Mouse (Mus musculus): Measurements from ENCODE around the gene Ppp1r1b. TPM values are rescaled to one million over a fixed set of nuclear protein-coding genes. Genes with fewer than 3 reads are reported as not detected.

Ppp1r1b gene
- polyA plus RNA-seq, 1 experiment from 2014 or later: not detected

DNA sequence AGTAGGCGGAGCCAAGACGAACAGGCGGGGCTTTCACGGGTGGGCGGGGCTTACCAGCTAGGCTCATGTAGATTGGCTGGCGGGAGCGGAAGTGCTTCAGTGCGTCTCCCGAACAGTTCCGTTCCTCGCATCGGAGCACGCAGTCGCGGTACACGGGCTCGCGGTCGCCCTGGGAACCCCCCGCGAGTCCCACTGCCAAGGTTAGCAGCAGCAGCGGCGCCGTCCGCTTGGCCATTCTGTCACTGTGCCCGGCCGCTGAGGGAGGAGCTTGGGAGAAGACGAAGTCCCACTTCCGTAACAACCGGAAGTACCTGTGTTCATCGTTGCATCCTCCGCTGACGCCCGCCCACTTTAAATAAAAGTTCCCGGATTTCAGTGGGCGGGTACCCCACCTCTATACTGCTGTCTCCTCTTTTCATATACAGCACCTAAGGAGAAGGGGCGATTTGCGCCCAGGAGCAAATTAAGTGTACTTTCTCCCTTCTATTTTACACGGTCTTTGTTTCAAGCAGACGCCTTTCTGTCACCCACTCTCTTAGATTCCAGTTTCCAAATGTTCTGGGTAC is 52.0 kb downstream of the Ppp1r1b start, which contains the start of gene Pgap3:
Gene Pgap3, minus strand, starts transcription at position 330 of the 566 bp plus-strand sequence.
- WGBS (ENCODE audit: missing documents): 1% methylated on average over 40 of the region's 40 CpGs
- Histone ChIP-seq H3K36me3 (ENCODE audit: inconsistent target) (no peaks in the 10 kb centered on the region), H3K4me3 (ENCODE audit: inconsistent target) (peak within 1 kb of the TSS; percentile 51), H3K27ac (peak within 1 kb of the TSS; percentile 33; the same call in 1 of the 2 replicates), H3K79me2 (ENCODE audit: inconsistent target) (no peaks in the 10 kb centered on the region)

DNA sequence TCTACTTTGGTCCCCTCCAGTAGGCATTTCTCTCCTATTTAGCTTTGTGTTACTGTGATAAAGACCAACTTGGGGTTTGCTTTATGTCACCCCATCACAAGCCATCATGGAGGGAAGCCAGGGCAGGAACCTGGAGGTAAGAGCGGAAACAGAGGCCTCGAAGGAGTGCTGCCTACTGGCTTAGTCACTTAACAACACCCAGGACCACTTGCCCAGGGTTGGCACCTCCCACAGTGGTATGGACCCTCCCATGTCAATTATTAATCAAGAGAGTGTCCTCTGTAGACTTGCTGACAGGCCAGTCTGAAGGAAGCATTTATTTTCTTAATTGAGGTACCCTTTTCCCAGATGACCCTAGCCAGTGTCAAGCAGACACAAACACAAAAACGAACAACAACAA is 52.6 kb downstream of the Ppp1r1b start:
- no peaks in the 10 kb centered on the region for H3K36me3 ChIP-seq (ENCODE audit: inconsistent target)
- peak overlapping the region; percentile 51 for H3K4me3 ChIP-seq (ENCODE audit: inconsistent target)
- H3K79me2 ChIP-seq (ENCODE audit: inconsistent target): no peaks in the 10 kb centered on the region
- 63% methylated on average over 2 of the region's 3 CpGs for WGBS (ENCODE audit: missing documents)
- H3K27ac ChIP-seq: 0 out of 2 replicates have a peak overlapping the region, but pooled peaks have one; percentile 33

DNA sequence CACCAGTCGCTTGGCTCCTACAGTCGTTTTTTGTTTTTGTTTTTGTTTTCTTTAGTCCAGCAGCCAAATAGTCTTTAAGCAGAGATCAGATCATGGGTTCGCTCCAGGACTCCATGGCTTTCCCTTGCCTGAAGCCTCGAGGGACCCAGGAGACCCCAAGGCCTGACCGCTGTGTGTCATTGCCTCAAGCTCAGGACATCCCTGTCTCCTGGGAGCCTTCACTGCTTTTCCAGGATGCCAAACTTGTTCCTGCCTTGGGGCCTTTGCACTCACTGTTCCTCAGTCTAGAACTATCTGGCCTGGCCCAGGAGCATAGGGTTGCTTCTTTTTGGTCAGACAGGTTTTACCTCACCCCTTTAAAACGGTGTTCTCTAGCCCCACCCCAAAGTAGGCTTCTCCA is 58.4 kb downstream of the Ppp1r1b start:
- Histone ChIP-seq H3K36me3 (ENCODE audit: inconsistent target) (no peaks in the 10 kb centered on the region), H3K4me3 (ENCODE audit: inconsistent target) (no peak overlapping the region), H3K79me2 (ENCODE audit: inconsistent target) (no peaks in the 10 kb centered on the region), H3K27ac (no peak overlapping the region)
- WGBS (ENCODE audit: missing documents): 88% methylated on average over 6 of the region's 6 CpGs

Other genes starting within 250 kb of the Ppp1r1b start
- gene Fbxl20, start 198.0 kb upstream of the Ppp1r1b start, polyA plus RNA-seq (2018): 6.5 to 19.0 TPM (median 13.4 TPM) in 3 replicates
- gene Med1, start 155.1 kb upstream of the Ppp1r1b start, polyA plus RNA-seq (2018): 19.0 to 20.5 TPM (median 19.3 TPM) in 3 replicates
- gene Cdk12, start 145.3 kb upstream of the Ppp1r1b start, polyA plus RNA-seq (2018): 15.1 to 22.0 TPM (median 19.2 TPM) in 3 replicates
- gene Neurod2, start 18.8 kb upstream of the Ppp1r1b start, polyA plus RNA-seq (2018): not detected in 3 replicates
- gene Stard3, start 10.0 kb downstream of the Ppp1r1b start, polyA plus RNA-seq (2018): 39.6 to 84.6 TPM (median 53.0 TPM) in 3 replicates
- 0.16 TPM in 1 of 3 replicates, not detected in the others for gene Tcap, start 35.4 kb downstream of the Ppp1r1b start, polyA plus RNA-seq (2018)
- not detected in 3 replicates for gene Pnmt, start 38.0 kb downstream of the Ppp1r1b start, polyA plus RNA-seq (2018)
- 2.8 to 4.2 TPM (median 2.9 TPM) in 3 replicates for gene Pgap3, start 52.1 kb downstream of the Ppp1r1b start, polyA plus RNA-seq (2018)
- not detected in 3 replicates for gene Erbb2, start 64.1 kb downstream of the Ppp1r1b start, polyA plus RNA-seq (2018)
- gene Mien1, start 90.6 kb downstream of the Ppp1r1b start, polyA plus RNA-seq (2018): 48.5 to 121 TPM (median 108 TPM) in 3 replicates
- gene Grb7, start 98.0 kb downstream of the Ppp1r1b start, polyA plus RNA-seq (2018): 0.06 TPM in 1 of 3 replicates, not detected in the others
- gene Ikzf3, start 197.6 kb downstream of the Ppp1r1b start, polyA plus RNA-seq (2018): 0.09 to 0.85 TPM in 2 of 3 replicates, not detected in the other
- gene Zpbp2, start 202.7 kb downstream of the Ppp1r1b start, polyA plus RNA-seq (2018): not detected in 3 replicates
- gene Ormdl3, start 239.0 kb downstream of the Ppp1r1b start, polyA plus RNA-seq (2018): 12.4 to 23.2 TPM (median 22.9 TPM) in 3 replicates
- gene Lrrc3c, start 249.9 kb downstream of the Ppp1r1b start, polyA plus RNA-seq (2018): not detected in 3 replicates

Data from macrophage (primary cell).